Mouse (Mus musculus): Measurements from ENCODE around the gene Krt86.
"Not testable (repeated sequence)": the region's sequence is repeated elsewhere in the genome, so short reads cannot be mapped to it uniquely, and the experiment has no call there.

Krt86 gene

DNA sequence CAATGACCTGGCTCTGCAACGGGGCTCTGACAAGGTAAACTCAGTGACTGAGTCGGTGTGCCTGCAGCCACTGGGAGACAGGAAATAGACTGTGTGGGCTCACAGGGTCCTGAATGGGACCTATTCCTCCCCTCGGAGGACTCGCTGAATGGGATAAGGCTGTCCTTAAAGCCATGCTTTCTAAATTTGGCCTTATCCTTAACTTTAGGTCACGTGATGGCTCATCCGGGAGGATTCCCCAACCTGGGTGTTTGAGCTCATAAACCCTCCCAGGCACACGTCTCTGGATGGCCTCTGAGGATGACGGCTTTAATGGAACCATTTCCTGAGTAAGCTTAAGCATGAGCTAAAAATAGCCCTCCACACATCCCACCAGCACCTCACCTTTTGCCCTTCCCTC, 19.4 kb downstream of the Krt86 start:
- DNase-seq (ENCODE audit: low read depth) = no peak

DNA sequence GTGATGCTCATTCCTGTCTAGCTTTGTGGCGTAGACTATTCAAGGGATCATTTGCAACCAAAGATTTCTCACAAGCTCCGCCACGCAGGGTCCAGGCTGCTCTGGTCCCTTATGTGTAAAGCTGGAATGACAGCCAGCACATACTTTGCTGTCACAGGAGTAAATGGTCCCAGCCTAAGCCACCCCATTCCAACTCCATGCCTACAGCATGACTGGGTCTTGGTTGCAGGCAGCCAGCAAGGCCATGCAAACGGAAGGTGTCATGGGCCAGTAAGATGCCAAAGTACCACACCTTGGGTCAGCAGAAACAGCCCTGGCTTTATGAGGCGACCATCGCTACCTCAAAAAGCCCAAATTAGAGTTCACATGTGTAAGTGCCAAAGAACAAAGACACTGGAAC, 20.4 kb downstream of the Krt86 start:
- no peak for DNase-seq (ENCODE audit: low read depth)

DNA sequence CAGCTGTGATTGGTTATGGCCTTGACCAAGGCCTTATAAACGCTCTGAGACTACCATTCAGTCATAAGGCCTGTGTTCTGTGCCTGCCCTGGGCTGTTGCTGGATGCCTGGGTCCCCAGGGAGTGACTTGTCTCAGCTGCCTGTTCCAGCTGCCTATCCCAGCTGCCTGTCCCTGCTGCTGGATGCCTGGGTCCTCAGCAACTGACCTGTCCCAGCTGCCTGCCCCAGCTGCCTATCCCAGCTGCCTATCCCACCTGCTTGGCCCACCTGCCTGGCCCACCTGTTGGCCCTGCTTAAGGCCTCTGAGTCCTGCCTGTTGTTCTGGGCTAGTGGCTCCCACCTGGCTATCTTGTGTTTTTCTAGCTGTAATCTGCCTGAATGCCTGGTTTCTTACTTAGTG, 20.9 kb downstream of the Krt86 start:
- no peak for DNase-seq (ENCODE audit: low read depth)

DNA sequence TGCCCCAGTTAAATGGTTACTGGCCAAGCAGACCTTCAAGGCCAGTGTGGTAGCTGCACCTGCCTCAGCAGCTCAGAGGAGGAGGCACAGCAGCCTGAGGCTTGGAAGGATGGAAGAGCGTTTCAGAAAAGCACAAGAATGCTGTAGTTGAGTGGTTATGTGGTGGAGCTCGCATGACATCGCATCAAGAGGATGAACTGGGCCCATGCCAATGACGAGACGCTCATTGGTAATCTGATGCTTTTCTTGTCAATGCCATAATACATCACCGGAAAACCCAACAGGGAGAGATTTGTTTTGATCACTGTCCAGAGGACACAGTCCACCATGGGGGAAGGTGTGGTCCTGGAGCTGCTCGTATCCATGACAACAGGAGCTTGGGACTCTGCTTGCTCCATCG, 22.0 kb downstream of the Krt86 start:
- DNase-seq (ENCODE audit: low read depth) = no peak

DNA sequence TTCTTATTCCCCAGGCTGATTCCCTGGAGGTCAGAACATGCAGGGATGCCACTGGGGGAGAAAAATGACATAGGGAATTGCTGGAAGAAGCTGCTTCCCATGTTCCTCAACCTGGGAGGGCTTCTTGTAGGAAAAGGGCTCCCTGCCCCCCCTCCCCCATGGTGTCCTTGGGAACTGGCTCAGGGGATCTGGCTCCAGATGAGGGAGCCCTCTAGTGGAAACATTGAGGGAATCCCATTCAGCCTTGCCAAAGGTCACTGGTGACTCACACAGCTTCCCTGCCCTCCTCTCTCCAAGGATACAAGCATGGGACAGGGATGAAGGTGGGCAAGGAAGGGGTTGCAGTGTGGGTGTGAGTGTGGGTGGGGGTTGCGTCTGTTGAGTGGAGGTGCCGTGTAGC, 23.9 kb downstream of the Krt86 start:
- peak; percentile 45 for DNase-seq (ENCODE audit: low read depth)

DNA sequence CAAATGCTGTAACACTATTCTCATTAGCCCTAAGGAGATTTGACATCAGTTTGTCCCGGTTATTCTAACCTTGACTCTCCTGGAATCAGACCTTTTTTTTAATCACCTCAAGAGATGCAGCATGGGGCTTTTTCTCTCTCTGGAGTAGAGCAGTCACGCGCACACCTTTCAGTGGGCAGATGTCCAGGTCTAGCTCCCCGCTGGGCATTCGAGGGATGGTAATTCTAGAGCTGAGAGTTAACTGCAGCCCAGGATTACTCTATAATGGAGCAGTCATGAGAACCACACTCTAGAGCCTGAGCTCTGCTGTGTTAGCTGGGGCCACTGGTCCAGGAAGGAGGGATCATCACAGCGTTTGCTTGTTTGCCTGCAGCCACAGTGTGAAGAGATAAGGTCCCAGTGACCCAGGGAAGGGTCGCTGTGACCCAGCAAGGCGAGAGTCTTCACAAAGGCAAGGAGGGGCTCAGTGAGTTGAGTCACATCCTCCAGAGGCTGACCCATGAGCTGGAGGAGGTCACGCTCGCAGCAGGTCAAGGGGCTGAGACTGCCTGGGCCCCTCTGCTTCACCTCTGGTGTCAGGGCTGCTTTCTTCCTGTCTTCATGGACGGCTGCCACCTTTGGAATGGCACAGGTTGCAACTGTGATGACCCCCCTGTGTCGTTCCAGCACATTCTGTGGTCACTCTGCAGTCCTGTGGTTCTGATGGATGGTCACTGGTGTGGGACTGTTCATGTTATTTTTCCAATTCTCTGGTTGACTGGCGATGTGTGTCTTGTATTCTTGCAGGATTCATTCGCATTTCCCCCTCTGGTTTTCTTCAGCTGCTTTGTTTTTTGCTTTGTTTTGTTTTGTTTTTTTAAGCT, 33.8 kb downstream of the Krt86 start:
- DNase-seq (ENCODE audit: low read depth) = no peak

DNA sequence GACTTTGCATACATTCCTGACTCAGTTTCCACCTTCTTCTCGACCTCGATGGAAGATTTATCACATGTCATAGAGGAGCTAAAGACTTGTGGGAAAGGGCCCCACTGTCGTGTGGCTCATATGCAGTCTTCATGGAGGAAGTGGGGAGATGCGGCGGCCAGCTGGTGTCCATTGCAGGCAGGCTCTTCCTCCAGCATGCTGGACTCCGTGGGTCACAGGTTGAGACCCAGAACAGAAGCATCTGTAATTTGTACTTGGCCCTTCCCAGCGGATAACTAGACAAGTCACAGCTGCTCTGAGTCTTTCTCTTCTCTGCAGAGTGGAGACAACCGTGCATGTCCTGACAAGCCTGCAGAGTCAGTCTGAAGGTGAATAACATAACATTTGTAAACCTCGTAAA, 35.0 kb downstream of the Krt86 start:
- no peak for DNase-seq (ENCODE audit: low read depth)

DNA sequence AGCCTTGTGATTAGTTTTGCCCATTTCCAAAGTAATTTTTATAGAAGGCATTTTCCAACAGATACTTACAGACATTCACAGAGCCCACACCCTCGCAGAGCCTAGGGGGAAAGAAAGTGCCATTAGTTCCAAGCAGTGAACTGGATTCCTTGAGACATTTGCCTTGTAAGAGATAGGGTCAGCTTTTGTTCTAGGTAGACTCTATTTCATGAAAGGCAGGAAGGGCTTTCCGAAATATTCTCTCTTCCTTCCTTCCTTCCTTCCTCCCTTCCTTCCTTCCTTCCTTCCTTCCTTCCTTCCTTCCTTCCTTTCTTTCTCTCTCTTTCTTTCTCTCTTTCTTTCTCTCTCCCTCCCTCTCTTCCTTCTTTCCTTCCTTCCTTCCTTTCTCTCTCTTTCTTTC, 43.9 kb downstream of the Krt86 start, which contains the start of gene Gm49425:
TSS of gene Gm49425 (minus strand) at position 101 of the 400 bp plus-strand sequence.
- not testable (repeated sequence) for DNase-seq (ENCODE audit: low read depth)

DNA sequence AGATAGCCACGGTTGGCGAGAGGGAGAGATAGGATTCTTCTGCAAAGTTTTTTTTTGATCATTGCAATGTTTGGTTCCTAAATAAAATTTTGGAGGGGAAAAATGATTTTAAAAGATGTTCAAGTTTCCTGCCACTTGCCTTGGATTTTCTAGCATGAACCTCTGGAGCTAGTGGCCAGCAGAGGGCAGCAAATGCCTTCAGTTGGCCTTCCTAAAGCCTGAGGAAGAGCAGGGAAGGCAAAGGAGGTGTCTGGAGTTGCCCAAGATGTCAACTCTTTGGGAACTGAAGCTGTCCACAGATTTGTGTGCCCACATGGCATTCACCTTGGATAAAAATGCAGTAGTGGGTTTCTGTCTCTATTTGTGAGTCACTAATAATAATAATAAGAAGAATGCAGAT, 46.5 kb downstream of the Krt86 start:
- peak; percentile 31 for DNase-seq (ENCODE audit: low read depth)

DNA sequence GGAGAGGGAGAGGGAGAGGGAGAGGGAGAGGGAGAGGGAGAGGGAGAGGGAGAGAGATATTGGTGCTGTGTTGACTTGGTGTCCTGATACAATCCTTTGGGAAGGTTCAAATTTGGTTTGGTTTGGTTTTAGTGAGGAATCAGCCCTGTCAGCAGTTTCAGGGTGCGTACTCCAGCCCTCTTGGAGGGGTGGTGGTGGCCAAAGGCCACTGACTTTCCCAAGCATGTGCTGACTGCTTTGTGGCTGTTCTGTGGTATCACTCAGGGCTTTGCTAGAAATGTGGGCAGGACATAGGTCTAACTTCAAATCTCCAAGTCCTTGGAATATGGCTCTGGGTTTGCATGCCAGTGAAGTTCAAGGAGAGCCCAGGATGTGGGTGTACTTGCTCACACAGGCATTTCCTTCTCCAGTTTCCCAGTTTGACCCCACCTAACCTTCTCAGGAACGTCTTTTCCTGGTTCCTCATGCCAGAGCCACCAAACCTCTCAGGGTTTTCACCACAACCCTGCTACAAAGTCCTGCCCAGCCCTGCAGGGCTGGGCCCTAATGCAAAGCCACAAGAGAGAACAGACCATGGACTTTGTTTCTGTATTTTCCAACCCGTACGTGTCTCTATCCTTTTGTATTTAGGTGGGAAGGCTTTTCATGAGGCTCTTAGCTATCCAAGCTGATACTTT, 49.4 kb downstream of the Krt86 start:
- DNase-seq (ENCODE audit: low read depth) = peak; percentile 28

All from fibroblast of lung, adult 2 months (primary cell).